Mouse (Mus musculus): ENCODE results near the gene Tmem144. TPM values are rescaled to one million over a fixed set of nuclear protein-coding genes. Genes with fewer than 3 reads are reported as not detected.

The Tmem144 gene
- 2.8 and 3.8 TPM in 2 replicates for polyA plus RNA-seq (2015; fragmentation: Nextera tagmentation; extraction: Ambion mirVana)

GRCm38 (mm10) chr3:79852654-79853166 lies at the start of gene Tmem144:
Gene Tmem144 (minus strand): TSS chr3:79852773.
- Histone ChIP-seq H3K4me2 (no peak within 1 kb of the TSS), H3K27ac (no peak within 1 kb of the TSS), H3K4me1 (no peaks in the 10 kb centered on the region), H3K4me3 (no peak within 1 kb of the TSS), H3K36me3 (no peaks in the 10 kb centered on the region), H3K9ac (no peak within 1 kb of the TSS), H3K9me3 (no peaks in the 10 kb centered on the region), H3K27me3 (no peaks in the 10 kb centered on the region)
- WGBS = 75% methylated on average over 8 of the region's 8 CpGs
- ATAC-seq (ENCODE audit: insufficient number of reproducible peaks, low FRiP score, low TSS enrichment, low read depth) = no peak

GRCm38 (mm10) chr3:79901734-79902133 lies 49.2 kb upstream of the Tmem144 start:
- Histone ChIP-seq H3K9ac (no peak overlapping the region), H3K27ac (no peak overlapping the region), H3K9me3 (no peaks in the 10 kb centered on the region), H3K4me1 (no peaks in the 10 kb centered on the region), H3K27me3 (no peaks in the 10 kb centered on the region), H3K36me3 (no peaks in the 10 kb centered on the region), H3K4me3 (no peak overlapping the region), H3K4me2 (no peak overlapping the region)
- WGBS = 86% methylated on average over 4 of the region's 4 CpGs
- ATAC-seq (ENCODE audit: insufficient number of reproducible peaks, low FRiP score, low TSS enrichment, low read depth) = no peak

GRCm38 (mm10) chr3:79901321-79901720 lies 48.7 kb upstream of the Tmem144 start:
- no peaks in the 10 kb centered on the region for H3K9me3 ChIP-seq
- no peak overlapping the region for H3K4me3 ChIP-seq
- no peaks in the 10 kb centered on the region for H3K36me3 ChIP-seq
- 83% methylated on average over 6 of the region's 6 CpGs for WGBS
- H3K9ac ChIP-seq = no peak overlapping the region
- no peaks in the 10 kb centered on the region for H3K4me1 ChIP-seq
- H3K4me2 ChIP-seq = no peak overlapping the region
- no peaks in the 10 kb centered on the region for H3K27me3 ChIP-seq
- no peak for ATAC-seq (ENCODE audit: insufficient number of reproducible peaks, low FRiP score, low TSS enrichment, low read depth)
- H3K27ac ChIP-seq = no peak overlapping the region

- H3K9me3 ChIP-seq = no peaks in the 10 kb centered on the region
- H3K4me3 ChIP-seq = no peak overlapping the region
- no peak overlapping the region for H3K4me2 ChIP-seq
- H3K27ac ChIP-seq = no peak overlapping the region
- no peak overlapping the region for H3K9ac ChIP-seq
- H3K4me1 ChIP-seq = no peaks in the 10 kb centered on the region
- no peaks in the 10 kb centered on the region for H3K27me3 ChIP-seq
- WGBS = 92% methylated on average over 2 of the region's 2 CpGs
- no peaks in the 10 kb centered on the region for H3K36me3 ChIP-seq
- no peak for ATAC-seq (ENCODE audit: insufficient number of reproducible peaks, low FRiP score, low TSS enrichment, low read depth)
These were observed 47.9 kb upstream of the Tmem144 start for GRCm38 (mm10) chr3:79900502-79900901.

GRCm38 (mm10) chr3:79899906-79900305 lies 47.3 kb upstream of the Tmem144 start:
- Histone ChIP-seq H3K27ac (no peak overlapping the region), H3K4me1 (no peaks in the 10 kb centered on the region), H3K4me3 (no peak overlapping the region), H3K9me3 (no peaks in the 10 kb centered on the region), H3K36me3 (no peaks in the 10 kb centered on the region), H3K9ac (no peak overlapping the region), H3K27me3 (no peaks in the 10 kb centered on the region), H3K4me2 (no peak overlapping the region)
- no peak for ATAC-seq (ENCODE audit: insufficient number of reproducible peaks, low FRiP score, low TSS enrichment, low read depth)
- 80% methylated on average over 9 of the region's 9 CpGs for WGBS

GRCm38 (mm10) chr3:79898514-79898913 lies 45.9 kb upstream of the Tmem144 start:
- Histone ChIP-seq H3K4me2 (no peak overlapping the region), H3K4me1 (no peaks in the 10 kb centered on the region), H3K27me3 (no peaks in the 10 kb centered on the region), H3K27ac (no peak overlapping the region), H3K36me3 (no peaks in the 10 kb centered on the region), H3K9me3 (no peaks in the 10 kb centered on the region), H3K9ac (no peak overlapping the region), H3K4me3 (no peak overlapping the region)
- ATAC-seq (ENCODE audit: insufficient number of reproducible peaks, low FRiP score, low TSS enrichment, low read depth) = no peak

GRCm38 (mm10) chr3:79897534-79898370 lies 45.2 kb upstream of the Tmem144 start:
- no peak overlapping the region for H3K4me2 ChIP-seq
- no peaks in the 10 kb centered on the region for H3K36me3 ChIP-seq
- no peak overlapping the region for H3K9ac ChIP-seq
- no peak overlapping the region for H3K4me3 ChIP-seq
- H3K27ac ChIP-seq = no peak overlapping the region
- no peak for ATAC-seq (ENCODE audit: insufficient number of reproducible peaks, low FRiP score, low TSS enrichment, low read depth)
- H3K9me3 ChIP-seq = no peaks in the 10 kb centered on the region
- WGBS = 69% methylated on average over 13 of the region's 13 CpGs
- H3K27me3 ChIP-seq = no peaks in the 10 kb centered on the region
- H3K4me1 ChIP-seq = no peaks in the 10 kb centered on the region

- Histone ChIP-seq H3K4me3 (peak overlapping the region; percentile 40), H3K27me3 (no peaks in the 10 kb centered on the region), H3K36me3 (no peaks in the 10 kb centered on the region), H3K9ac (no peak overlapping the region), H3K9me3 (no peaks in the 10 kb centered on the region), H3K4me1 (peaks cover 24% of the 10 kb centered on the region), H3K4me2 (peak overlapping the region; percentile 59; the same call in 1 of the 2 replicates), H3K27ac (no peak overlapping the region)
- ATAC-seq (ENCODE audit: insufficient number of reproducible peaks, low FRiP score, low TSS enrichment, low read depth) = no peak
- 80% methylated on average over 2 of the region's 2 CpGs for WGBS
These were observed 35.4 kb upstream of the Tmem144 start for GRCm38 (mm10) chr3:79887966-79888365.

- H3K27ac ChIP-seq = peak overlapping the region; percentile 40
- H3K27me3 ChIP-seq = no peaks in the 10 kb centered on the region
- no peak; the same call in 1 of the 2 replicates for ATAC-seq (ENCODE audit: insufficient number of reproducible peaks, low FRiP score, low TSS enrichment, low read depth)
- peak overlapping the region; percentile 40 for H3K4me3 ChIP-seq
- H3K36me3 ChIP-seq = no peaks in the 10 kb centered on the region
- H3K4me1 ChIP-seq = peaks cover 24% of the 10 kb centered on the region
- 17% methylated on average over 8 of the region's 8 CpGs for WGBS
- H3K9me3 ChIP-seq = no peaks in the 10 kb centered on the region
- peak overlapping the region; percentile 59 for H3K4me2 ChIP-seq
- H3K9ac ChIP-seq = no peak overlapping the region
These were observed 34.7 kb upstream of the Tmem144 start for GRCm38 (mm10) chr3:79887161-79887855.

- peak overlapping the region; percentile 40 for H3K4me3 ChIP-seq
- ATAC-seq (ENCODE audit: insufficient number of reproducible peaks, low FRiP score, low TSS enrichment, low read depth) = peak; percentile 40; the same call in 1 of the 2 replicates
- peak overlapping the region; percentile 69 for H3K27ac ChIP-seq
- peak overlapping the region; percentile 59 for H3K4me2 ChIP-seq
- WGBS = 54% methylated on average over 23 of the region's 23 CpGs
- no peaks in the 10 kb centered on the region for H3K36me3 ChIP-seq
- H3K9me3 ChIP-seq = no peaks in the 10 kb centered on the region
- no peak overlapping the region for H3K9ac ChIP-seq
- H3K4me1 ChIP-seq = peaks cover 24% of the 10 kb centered on the region
- no peaks in the 10 kb centered on the region for H3K27me3 ChIP-seq
These were observed 34.0 kb upstream of the Tmem144 start for GRCm38 (mm10) chr3:79886357-79887091.

GRCm38 (mm10) chr3:79885686-79886356 lies 33.2 kb upstream of the Tmem144 start:
- Histone ChIP-seq H3K27ac (peak overlapping the region; percentile 69), H3K36me3 (no peaks in the 10 kb centered on the region), H3K27me3 (no peaks in the 10 kb centered on the region), H3K4me2 (peak overlapping the region; percentile 59), H3K4me3 (peak overlapping the region; percentile 40), H3K9me3 (no peaks in the 10 kb centered on the region), H3K9ac (0 out of 2 replicates have a peak overlapping the region, but pooled peaks have one; percentile 14), H3K4me1 (peaks cover 24% of the 10 kb centered on the region)
- ATAC-seq (ENCODE audit: insufficient number of reproducible peaks, low FRiP score, low TSS enrichment, low read depth) = no peak; the same call in 1 of the 2 replicates
- WGBS = 2% methylated on average over 19 of the region's 19 CpGs
